Mouse (Mus musculus): Measurements from ENCODE around the gene Osbpl9. TPM values are rescaled to one million over a fixed set of nuclear protein-coding genes. Genes with fewer than 3 reads are reported as not detected.

The Osbpl9 gene
- total and polyA plus RNA-seq, 3 experiments = 55.5 to 73.5 (median 59.2) TPM

- in situ Hi-C loops (cut with MboI; ENCODE audit: low pct_ligation_motif_present, low pct_unique_long_range_greater_than_20kb, low sequenced_read_pairs) = no loop called here
- no peaks in the 10 kb centered on the region for H3K9me3 ChIP-seq (replicated peaks; ENCODE audit: low read length)
- no peaks in the 10 kb centered on the region for H3K4me1 ChIP-seq (ENCODE audit: control insufficient read depth in 1 of 2, insufficient read depth in 2 of 2)
- H3K4me2 ChIP-seq (ENCODE audit: insufficient read depth, low read depth, poor library complexity, severe bottlenecking) = no peak overlapping the region
- no peaks in the 10 kb centered on the region; the same call in 1 of the 2 replicates for H3K79me2 ChIP-seq (replicated peaks; ENCODE audit: control insufficient read depth, extremely low read depth, insufficient read depth, poor library complexity, severe bottlenecking)
- no peak for DNase-seq (ENCODE audit: extremely low read depth)
- no peak for TF ChIP-seq EP300 (IDR thresholded peaks at IDR 0.05; ENCODE audit: low read length)
- TF ChIP-seq TCF12 (IDR thresholded peaks at IDR 0.05; ENCODE audit: low read depth, low read length) = no peak
- TF ChIP-seq POLR2AphosphoS2 (IDR thresholded peaks at IDR 0.05; ENCODE audit: low read depth, low read length) = no peak
- no peak for TF ChIP-seq RAD21 (IDR thresholded peaks at IDR 0.05; ENCODE audit: low read depth, low read length)
- no peak for TF ChIP-seq ZC3H11A (IDR thresholded peaks at IDR 0.05; ENCODE audit: low read depth, low read length)
- TF ChIP-seq ETS1 (conservative IDR thresholded peaks at IDR 0.05; ENCODE audit: low read depth, low read length) = no peak
- no peak for TF ChIP-seq KAT2A (IDR thresholded peaks at IDR 0.05; ENCODE audit: insufficient replicate concordance, low read length)
- TF ChIP-seq MXI1 (IDR thresholded peaks at IDR 0.05; ENCODE audit: low read depth, low read length) = no peak
- TF ChIP-seq USF1 (IDR thresholded peaks at IDR 0.05; ENCODE audit: low read depth, low read length) = no peak
- no peak for TF ChIP-seq NRF1 (IDR thresholded peaks at IDR 0.05; ENCODE audit: low read depth, low read length)
- no peak overlapping the region for H3K9ac ChIP-seq (ENCODE audit: insufficient read depth, low read depth)
- dilution Hi-C loops (cut with MboI; ENCODE audit: extremely low pct_ligation_motif_present, extremely low pct_unique_long_range_greater_than_20kb, low sequenced_read_pairs) = no loop called here
- no peak overlapping the region for H3K27ac ChIP-seq (ENCODE audit: insufficient read depth, low read depth)
- H3K27me3 ChIP-seq (replicated peaks) = no peaks in the 10 kb centered on the region
- H3K4me3 ChIP-seq (replicated peaks in 1 of 3; ENCODE audit: low read depth in 2 of 3, low read length in 2 of 3, poor library complexity in 1 of 3) = no peak overlapping the region
- H3K36me3 ChIP-seq (replicated peaks in 1 of 2; ENCODE audit: control insufficient read depth in 1 of 2, insufficient read depth in 1 of 2, low read length in 1 of 2) = peaks cover 28 to 78% of the 10 kb centered on the region in 2 experiments
These were observed 177.0 kb downstream of the Osbpl9 start for GRCm38 (mm10) chr4:109025061-109025460.

DNA sequence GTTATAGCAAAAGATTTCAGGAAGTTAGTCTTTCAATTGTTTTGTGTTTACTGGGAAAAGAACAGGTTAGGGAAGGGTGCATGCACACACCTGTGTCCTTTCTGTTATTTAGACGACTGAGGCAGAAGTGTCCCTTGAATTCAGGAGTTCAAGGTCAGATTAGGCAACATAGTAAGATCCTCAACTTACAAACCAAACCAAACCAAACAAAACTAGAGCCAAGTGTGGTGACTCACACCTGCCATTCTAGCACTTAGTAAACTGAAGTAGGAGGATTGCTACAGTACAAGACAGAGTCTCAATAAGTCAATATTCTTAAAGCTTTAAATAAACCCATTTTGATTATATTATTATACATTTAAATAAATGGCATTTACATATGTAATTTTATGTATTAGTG, 180.1 kb downstream of the Osbpl9 start:
- no peak overlapping the region for H3K4me3 ChIP-seq (replicated peaks in 1 of 3; ENCODE audit: low read depth in 2 of 3, low read length in 2 of 3, poor library complexity in 1 of 3)
- H3K4me2 ChIP-seq (ENCODE audit: insufficient read depth, low read depth, poor library complexity, severe bottlenecking) = no peak overlapping the region
- in situ Hi-C loops (cut with MboI; ENCODE audit: low pct_ligation_motif_present, low pct_unique_long_range_greater_than_20kb, low sequenced_read_pairs) (no loop called here), dilution Hi-C loops (cut with MboI; ENCODE audit: extremely low pct_ligation_motif_present, extremely low pct_unique_long_range_greater_than_20kb, low sequenced_read_pairs) (no loop called here)
- DNase-seq (ENCODE audit: extremely low read depth) = no peak
- H3K79me2 ChIP-seq (replicated peaks; ENCODE audit: control insufficient read depth, extremely low read depth, insufficient read depth, poor library complexity, severe bottlenecking) = no peaks in the 10 kb centered on the region; the same call in 1 of the 2 replicates
- peaks cover 0 to 14% of the 10 kb centered on the region in 2 experiments; a peak in 2 of 4 replicates for H3K4me1 ChIP-seq (ENCODE audit: control insufficient read depth in 1 of 2, insufficient read depth in 2 of 2)
- H3K9me3 ChIP-seq (replicated peaks; ENCODE audit: low read length) = no peaks in the 10 kb centered on the region
- no peaks in the 10 kb centered on the region for H3K27me3 ChIP-seq (replicated peaks)
- TF ChIP-seq BHLHE40 (IDR thresholded peaks at IDR 0.05; ENCODE audit: low read depth, low read length) = no peak
- H3K9ac ChIP-seq (ENCODE audit: insufficient read depth, low read depth) = no peak overlapping the region
- peaks cover 25 to 73% of the 10 kb centered on the region in 2 experiments for H3K36me3 ChIP-seq (replicated peaks in 1 of 2; ENCODE audit: control insufficient read depth in 1 of 2, insufficient read depth in 1 of 2, low read length in 1 of 2)
- H3K27ac ChIP-seq (ENCODE audit: insufficient read depth, low read depth) = no peak overlapping the region

DNA sequence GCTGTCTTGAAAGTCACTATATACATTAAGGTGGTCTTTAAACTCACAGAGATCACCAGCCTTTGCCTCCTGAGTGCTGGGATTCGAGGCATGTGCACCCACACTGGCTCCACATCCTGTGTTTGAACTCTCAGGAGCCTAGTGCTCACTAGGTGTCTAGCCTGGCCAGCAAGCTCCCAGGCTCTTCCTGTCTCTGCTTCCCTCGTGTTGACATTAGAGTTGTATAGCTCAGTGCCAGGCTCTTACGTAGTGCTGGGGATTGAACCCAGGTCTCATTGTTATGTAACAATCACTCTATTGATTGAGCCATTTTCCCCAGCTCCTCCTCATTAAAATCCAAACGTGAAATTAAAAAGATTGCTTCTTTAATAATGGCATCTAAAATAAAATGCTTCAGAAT, 182.8 kb downstream of the Osbpl9 start:
- no peaks in the 10 kb centered on the region for H3K9me3 ChIP-seq (replicated peaks; ENCODE audit: low read length)
- H3K27me3 ChIP-seq (replicated peaks) = no peaks in the 10 kb centered on the region
- DNase-seq (ENCODE audit: extremely low read depth) = no peak
- H3K9ac ChIP-seq (ENCODE audit: insufficient read depth, low read depth) = no peak overlapping the region
- no peaks in the 10 kb centered on the region; the same call in none of the 2 replicates for H3K79me2 ChIP-seq (replicated peaks; ENCODE audit: control insufficient read depth, extremely low read depth, insufficient read depth, poor library complexity, severe bottlenecking)
- no peak overlapping the region for H3K27ac ChIP-seq (ENCODE audit: insufficient read depth, low read depth)
- no peak for TF ChIP-seq HCFC1 (IDR thresholded peaks at IDR 0.05; ENCODE audit: low read depth, low read length)
- TF ChIP-seq JUND (conservative IDR thresholded peaks at IDR 0.05; ENCODE audit: low read depth, low read length) = no peak
- TF ChIP-seq PAX5 (IDR thresholded peaks at IDR 0.05; ENCODE audit: low read length) = no peak
- no peak for TF ChIP-seq KAT2A (IDR thresholded peaks at IDR 0.05; ENCODE audit: insufficient replicate concordance, low read length)
- no peak for TF ChIP-seq POLR2A (IDR thresholded peaks at IDR 0.05; ENCODE audit: low read depth, low read length)
- no peak for TF ChIP-seq POLR2AphosphoS2 (IDR thresholded peaks at IDR 0.05; ENCODE audit: low read depth, low read length)
- TF ChIP-seq NELFE (IDR thresholded peaks at IDR 0.05; ENCODE audit: low read depth, low read length) = no peak
- no peak for TF ChIP-seq MXI1 (IDR thresholded peaks at IDR 0.05; ENCODE audit: low read depth, low read length)
- no peak for TF ChIP-seq MYC (IDR thresholded peaks at IDR 0.05; ENCODE audit: low read depth, low read length)
- TF ChIP-seq NRF1 (IDR thresholded peaks at IDR 0.05; ENCODE audit: low read depth, low read length) = no peak
- TF ChIP-seq CTCF (conservative IDR thresholded peaks at IDR 0.05 in 1 of 2, IDR thresholded peaks at IDR 0.05 in 1 of 2; ENCODE audit: low read depth in 2 of 2, low read length in 2 of 2) = no peak
- no peak for TF ChIP-seq MAX (IDR thresholded peaks at IDR 0.05; ENCODE audit: low read length)
- peaks cover 20 to 60% of the 10 kb centered on the region in 2 experiments for H3K36me3 ChIP-seq (replicated peaks in 1 of 2; ENCODE audit: control insufficient read depth in 1 of 2, insufficient read depth in 1 of 2, low read length in 1 of 2)
- H3K4me2 ChIP-seq (ENCODE audit: insufficient read depth, low read depth, poor library complexity, severe bottlenecking) = no peak overlapping the region
- in situ Hi-C loops (cut with MboI; ENCODE audit: low pct_ligation_motif_present, low pct_unique_long_range_greater_than_20kb, low sequenced_read_pairs) (no loop called here), dilution Hi-C loops (cut with MboI; ENCODE audit: extremely low pct_ligation_motif_present, extremely low pct_unique_long_range_greater_than_20kb, low sequenced_read_pairs) (no loop called here)
- no peak overlapping the region for H3K4me3 ChIP-seq (replicated peaks in 1 of 3; ENCODE audit: low read depth in 2 of 3, low read length in 2 of 3, poor library complexity in 1 of 3)
- H3K4me1 ChIP-seq (ENCODE audit: control insufficient read depth in 1 of 2, insufficient read depth in 2 of 2) = peaks cover 0 to 23% of the 10 kb centered on the region in 2 experiments; a peak in 2 of 4 replicates

All from CH12.LX (cell line).